Mouse (Mus musculus) spleen, adult 2 months (tissue): ENCODE measurements around the gene Tmem63b. TPM values are rescaled to one million over a fixed set of nuclear protein-coding genes. Genes with fewer than 3 reads are reported as not detected.

Source experiments
- DNase-seq, 2 experiments: peaks; one replicate each; pipeline versions ENCODE4 v3.0.0 to v3.0.0-alpha.2; 2012 to 2021; ENCODE audit warnings: low spot score in 2 of 2, low read depth in 1 of 2
- H3K27ac ChIP-seq: fragments of 200-500 bp; 2 replicates; pipeline ENCODE4 v1.5.1; 2012; ENCODE audit warnings: low read length, inconsistent platforms; ENCODE audit not compliant: insufficient read depth
- H3K27me3 ChIP-seq: fragments of 200-500 bp; 2 replicates; pipeline ENCODE4 v1.6.1; 2012; ENCODE audit warnings: mild to moderate bottlenecking, moderate library complexity, low read length, inconsistent platforms; ENCODE audit not compliant: control insufficient read depth, insufficient read depth
- H3K36me3 ChIP-seq: fragments of 200-500 bp; 2 replicates; pipeline ENCODE4 v1.6.1; 2012; ENCODE audit warnings: mild to moderate bottlenecking, low read length, inconsistent platforms; ENCODE audit not compliant: control insufficient read depth, insufficient read depth
- H3K4me1 ChIP-seq: fragments of 200-500 bp; 2 replicates; pipeline ENCODE4 v1.6.1; 2011; ENCODE audit warnings: inconsistent platforms; ENCODE audit not compliant: control insufficient read depth, insufficient read depth, insufficient read length
- H3K4me3 ChIP-seq: fragments of 200-500 bp; 2 replicates; pipeline ENCODE4 v1.5.1; 2011; ENCODE audit warnings: mild to moderate bottlenecking, inconsistent platforms; ENCODE audit not compliant: insufficient read depth, insufficient read length; ENCODE audit errors: extremely low read depth
- CTCF ChIP-seq: fragments of 200-500 bp; IDR thresholded peaks from 2 replicates; pipeline ENCODE4 v1.5.1; 2011; ENCODE audit warnings: mild to moderate bottlenecking, inconsistent platforms; ENCODE audit not compliant: insufficient read depth, insufficient read length, insufficient replicate concordance; ENCODE audit errors: extremely low read depth
- POLR2A ChIP-seq: fragments of 200-500 bp; IDR thresholded peaks from 2 replicates; pipeline ENCODE4 v1.6.1; 2011; ENCODE audit warnings: low read depth, low read length, inconsistent platforms
- WGBS: fragments of 180-500 bp; shearing (Covaris S2); methylation state at CpG from one replicate; pipeline ENCODE4 v1.1.7; 2018; 5-methylcytosine and 5-hydroxymethylcytosine counted together
- polyA plus RNA-seq: library from polyadenylated mRNA; depleted of rRNA; stranded (reverse); fragments of >200 nt; gene quantifications from 2 replicates; pipeline ENCODE4 v1.2.3, GENCODE M21; 2012

Tmem63b gene
- polyA plus RNA-seq, 1 experiment, result 27.4 TPM

- peak; percentile 90 for TF ChIP-seq CTCF
- no peak for TF ChIP-seq POLR2A
- peaks cover 11% of the 10 kb centered on the region for H3K4me1 ChIP-seq
- no peak overlapping the region for H3K27ac ChIP-seq
- peak; percentile 62 to 77 for DNase-seq
- 37% methylated on average over 9 of the region's 9 CpGs for WGBS
- H3K36me3 ChIP-seq, result no peaks in the 10 kb centered on the region
- H3K4me3 ChIP-seq, result no peak overlapping the region
- peaks cover 8% of the 10 kb centered on the region for H3K27me3 ChIP-seq
Measured at GRCm38 (mm10) chr17:45731172-45731864, 44.6 kb upstream of the Tmem63b start.

GRCm38 (mm10) chr17:45730696-45731095 is 44.0 kb upstream of the Tmem63b start:
- H3K36me3 ChIP-seq, result no peaks in the 10 kb centered on the region

GRCm38 (mm10) chr17:45729387-45729786 is 42.7 kb upstream of the Tmem63b start:
- TF ChIP-seq POLR2A, result no peak
- no peak for TF ChIP-seq CTCF
- Histone ChIP-seq H3K4me1 (peaks cover 3% of the 10 kb centered on the region; the same call in 1 of the 2 replicates), H3K36me3 (no peaks in the 10 kb centered on the region), H3K27ac (no peak overlapping the region), H3K27me3 (peaks cover 8% of the 10 kb centered on the region), H3K4me3 (no peak overlapping the region)
- WGBS, result 82% methylated on average over 10 of the region's 10 CpGs
- no peak for DNase-seq

More at GRCm38 (mm10) chr17:45730696-45731095, 44.0 kb upstream of the Tmem63b start:
- Histone ChIP-seq H3K4me1 (peaks cover 5% of the 10 kb centered on the region), H3K27me3 (peaks cover 8% of the 10 kb centered on the region), H3K4me3 (no peak overlapping the region), H3K27ac (no peak overlapping the region)
- no peak for DNase-seq
- TF ChIP-seq CTCF (no peak), POLR2A (no peak)
- WGBS, result 97% methylated on average over 4 of the region's 4 CpGs

- Histone ChIP-seq H3K4me1 (no peaks in the 10 kb centered on the region), H3K4me3 (no peak overlapping the region), H3K27ac (no peak overlapping the region), H3K27me3 (no peaks in the 10 kb centered on the region), H3K36me3 (no peaks in the 10 kb centered on the region)
- no peak for DNase-seq
- 89% methylated on average over 8 of the region's 8 CpGs for WGBS
- TF ChIP-seq POLR2A, result no peak
- no peak for TF ChIP-seq CTCF
Measured at GRCm38 (mm10) chr17:45727983-45728723, 41.4 kb upstream of the Tmem63b start.

GRCm38 (mm10) chr17:45727481-45727880 is 40.8 kb upstream of the Tmem63b start:
- 77% methylated on average over 2 of the region's 2 CpGs for WGBS
- Histone ChIP-seq H3K27me3 (no peaks in the 10 kb centered on the region), H3K36me3 (no peaks in the 10 kb centered on the region), H3K27ac (no peak overlapping the region), H3K4me3 (no peak overlapping the region), H3K4me1 (no peaks in the 10 kb centered on the region)
- no peak for TF ChIP-seq POLR2A
- TF ChIP-seq CTCF, result no peak
- no peak for DNase-seq

GRCm38 (mm10) chr17:45726249-45726648 is 39.5 kb upstream of the Tmem63b start:
- DNase-seq, result no peak
- Histone ChIP-seq H3K4me3 (no peak overlapping the region), H3K27me3 (no peaks in the 10 kb centered on the region), H3K36me3 (no peaks in the 10 kb centered on the region), H3K4me1 (no peaks in the 10 kb centered on the region), H3K27ac (no peak overlapping the region)
- WGBS, result 38% methylated on average over 7 of the region's 7 CpGs
- TF ChIP-seq POLR2A (no peak), CTCF (no peak)

GRCm38 (mm10) chr17:45724574-45724921 is 37.8 kb upstream of the Tmem63b start:
- Histone ChIP-seq H3K27ac (no peak overlapping the region), H3K27me3 (no peaks in the 10 kb centered on the region), H3K4me1 (no peaks in the 10 kb centered on the region), H3K4me3 (no peak overlapping the region), H3K36me3 (no peaks in the 10 kb centered on the region)
- TF ChIP-seq CTCF (no peak), POLR2A (no peak)
- 97% methylated on average over 10 of the region's 10 CpGs for WGBS
- no peak for DNase-seq
